Mouse (Mus musculus) limb, embryonic 12.5 days (tissue): ENCODE results near the gene Nek7. TPM values are rescaled to one million over a fixed set of nuclear protein-coding genes. Genes with fewer than 3 reads are reported as not detected.
A peak's percentile ranks its signal among the peaks of the same experiment; 100 is the strongest.

ENCODE experiments used
- ATAC-seq: fragments of 200-750 bp; cut with Nextera tagmentation; 2 replicates; pipeline ENCODE4 v1.8.0; 2017; ENCODE audit warnings: low read depth, moderate TSS enrichment; ENCODE audit not compliant: insufficient number of reproducible peaks, insufficient read depth, low FRiP score, low TSS enrichment
- H3K27ac ChIP-seq: fragments of 300-500 bp; sonication (generic); 2 replicates; pipeline ENCODE4 v1.5.1; 2016; ENCODE audit warnings: mild to moderate bottlenecking, moderate library complexity
- H3K27me3 ChIP-seq: fragments of 300-500 bp; sonication (generic); 2 replicates; pipeline ENCODE4 v1.6.1; 2016; ENCODE audit warnings: mild to moderate bottlenecking, moderate library complexity
- H3K36me3 ChIP-seq: fragments of 300-500 bp; sonication (generic); 2 replicates; pipeline ENCODE4 v1.6.1; 2016; ENCODE audit warnings: mild to moderate bottlenecking, moderate library complexity
- H3K4me1 ChIP-seq: fragments of 300-500 bp; sonication (generic); replicated peaks from 2 replicates; pipeline ENCODE4 v1.6.1; 2016
- H3K4me2 ChIP-seq: fragments of 300-500 bp; sonication (generic); 2 replicates; pipeline ENCODE4 v1.6.1; 2016; ENCODE audit warnings: mild to moderate bottlenecking, moderate library complexity
- H3K4me3 ChIP-seq: fragments of 300-500 bp; sonication (generic); replicated peaks from 2 replicates; pipeline ENCODE4 v1.5.1; 2016; ENCODE audit warnings: mild to moderate bottlenecking
- H3K9ac ChIP-seq: fragments of 300-500 bp; sonication (generic); replicated peaks from 2 replicates; pipeline ENCODE4 v1.6.1; 2016; ENCODE audit warnings: mild to moderate bottlenecking, moderate library complexity
- H3K9me3 ChIP-seq: fragments of 300-500 bp; sonication (generic); 2 replicates; pipeline ENCODE4 v1.6.1; 2016; ENCODE audit warnings: mild to moderate bottlenecking, moderate library complexity
- WGBS: fragments of 180-500 bp; shearing (Covaris S2); methylation state at CpG from one replicate; pipeline ENCODE4 v1.1.7; 2016; 5-methylcytosine and 5-hydroxymethylcytosine counted together
- polyA plus RNA-seq: library from polyadenylated mRNA; unstranded; fragments of >200 nt; fragmentation: Nextera tagmentation; extraction: Ambion mirVana; gene quantifications from 2 replicates; pipeline ENCODE4 v1.2.1, GENCODE M21; 2016

The Nek7 gene
- polyA plus RNA-seq, 1 experiment from 2014 or later: 47.2 TPM

DNA sequence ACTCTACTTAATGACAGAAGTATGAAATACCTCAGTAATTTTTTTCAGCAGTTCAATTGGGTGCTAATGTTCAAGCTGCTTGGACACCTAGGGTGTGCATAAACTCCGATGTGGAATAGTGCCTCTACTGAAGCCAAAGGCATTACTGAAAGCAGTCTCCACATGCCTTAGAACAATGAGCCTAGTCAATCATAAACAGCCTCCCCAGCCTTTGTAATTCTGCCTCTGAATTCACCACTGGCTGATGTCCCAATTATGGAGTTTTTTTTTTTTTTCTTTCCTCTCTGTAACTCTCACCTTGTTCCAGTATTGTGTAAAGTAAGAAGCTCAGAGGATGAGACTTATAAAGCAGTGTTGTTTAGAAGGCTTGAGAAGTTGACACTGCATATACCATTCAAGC, 3.9 kb upstream of the Nek7 start:
- Histone ChIP-seq H3K9ac (no peak overlapping the region), H3K4me1 (peaks cover 17% of the 10 kb centered on the region), H3K36me3 (no peaks in the 10 kb centered on the region), H3K9me3 (no peaks in the 10 kb centered on the region), H3K27ac (no peak overlapping the region), H3K4me3 (no peak overlapping the region), H3K4me2 (no peak overlapping the region), H3K27me3 (no peaks in the 10 kb centered on the region)
- ATAC-seq: no peak
- WGBS: 69% methylated on average over 1 of the region's 1 CpGs

DNA sequence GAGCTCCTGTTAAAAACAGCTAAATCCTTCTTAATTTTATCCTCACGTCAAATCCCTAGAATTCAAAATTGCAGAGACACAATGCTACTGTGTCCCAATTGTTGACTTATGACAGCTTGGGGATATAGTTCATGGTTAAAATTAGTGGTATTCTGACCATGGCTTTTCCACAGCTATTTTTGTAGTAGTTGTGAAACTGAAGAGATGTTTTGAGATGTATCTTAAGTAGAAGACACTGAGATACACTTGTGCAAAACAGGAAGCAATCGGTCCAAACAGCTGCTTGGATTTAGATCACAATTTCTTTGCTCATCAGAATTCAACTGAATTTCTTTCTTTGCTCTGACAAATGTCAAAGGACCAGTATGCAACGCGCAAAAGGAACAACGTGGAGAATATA, 2.9 kb upstream of the Nek7 start:
- H3K4me2 ChIP-seq: no peak overlapping the region
- WGBS: 83% methylated on average over 5 of the region's 5 CpGs
- no peak for ATAC-seq
- H3K4me3 ChIP-seq: no peak overlapping the region
- no peaks in the 10 kb centered on the region for H3K27me3 ChIP-seq
- H3K4me1 ChIP-seq: peaks cover 17% of the 10 kb centered on the region
- H3K27ac ChIP-seq: no peak overlapping the region
- no peaks in the 10 kb centered on the region for H3K36me3 ChIP-seq
- no peaks in the 10 kb centered on the region for H3K9me3 ChIP-seq
- H3K9ac ChIP-seq: no peak overlapping the region

- H3K4me1 ChIP-seq: peaks cover 18% of the 10 kb centered on the region
- H3K36me3 ChIP-seq: no peaks in the 10 kb centered on the region
- H3K4me2 ChIP-seq: no peak overlapping the region
- H3K27me3 ChIP-seq: no peaks in the 10 kb centered on the region
- 64% methylated on average over 3 of the region's 3 CpGs for WGBS
- H3K9me3 ChIP-seq: no peaks in the 10 kb centered on the region
- H3K4me3 ChIP-seq: no peak overlapping the region
- no peak overlapping the region for H3K27ac ChIP-seq
- ATAC-seq: no peak
- no peak overlapping the region for H3K9ac ChIP-seq
These were observed 2.5 kb upstream of the Nek7 start for GRCm38 (mm10) chr1:138622431-138622830.

GRCm38 (mm10) chr1:138619114-138619971, 598 bp downstream of the Nek7 start:
- H3K9me3 ChIP-seq: no peaks in the 10 kb centered on the region
- H3K36me3 ChIP-seq: no peaks in the 10 kb centered on the region
- H3K27ac ChIP-seq: peak overlapping the region; percentile 98
- peak; percentile 90 for ATAC-seq
- peak overlapping the region; percentile 95 for H3K4me3 ChIP-seq
- H3K4me1 ChIP-seq: peaks cover 41% of the 10 kb centered on the region
- H3K27me3 ChIP-seq: no peaks in the 10 kb centered on the region
- peak overlapping the region; percentile 91 for H3K9ac ChIP-seq
- under 1% methylated on average over 83 of the region's 83 CpGs for WGBS
- H3K4me2 ChIP-seq: peak overlapping the region; percentile 73

DNA sequence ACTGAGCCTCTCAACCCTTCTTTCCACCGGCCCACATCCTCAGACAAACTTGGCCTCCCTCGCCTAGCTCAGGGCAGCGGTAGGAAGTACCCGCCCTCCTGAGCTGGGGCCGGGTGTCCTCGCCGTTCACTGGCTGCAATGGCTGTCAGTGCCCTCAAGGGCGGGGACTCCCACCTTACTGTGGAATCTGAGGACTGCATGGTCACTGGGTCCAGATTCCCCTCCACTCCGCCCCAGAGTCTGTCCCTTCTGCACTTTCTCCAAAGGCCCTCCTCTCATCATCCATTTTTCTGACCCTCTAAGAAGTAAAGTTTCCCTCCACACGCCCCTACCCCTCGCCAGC, 2.0 kb downstream of the Nek7 start:
- Histone ChIP-seq H3K27ac (peak overlapping the region; percentile 86), H3K36me3 (0 out of 2 replicates have a peak, but pooled peaks cover 6% of the 10 kb centered on the region), H3K9ac (peak overlapping the region; percentile 48), H3K27me3 (no peaks in the 10 kb centered on the region), H3K9me3 (no peaks in the 10 kb centered on the region), H3K4me2 (peak overlapping the region; percentile 73), H3K4me3 (peak overlapping the region; percentile 95), H3K4me1 (peaks cover 39% of the 10 kb centered on the region)
- under 1% methylated on average over 11 of the region's 11 CpGs for whole genome bisulfite sequencing
- ATAC-seq: peak; percentile 79

DNA sequence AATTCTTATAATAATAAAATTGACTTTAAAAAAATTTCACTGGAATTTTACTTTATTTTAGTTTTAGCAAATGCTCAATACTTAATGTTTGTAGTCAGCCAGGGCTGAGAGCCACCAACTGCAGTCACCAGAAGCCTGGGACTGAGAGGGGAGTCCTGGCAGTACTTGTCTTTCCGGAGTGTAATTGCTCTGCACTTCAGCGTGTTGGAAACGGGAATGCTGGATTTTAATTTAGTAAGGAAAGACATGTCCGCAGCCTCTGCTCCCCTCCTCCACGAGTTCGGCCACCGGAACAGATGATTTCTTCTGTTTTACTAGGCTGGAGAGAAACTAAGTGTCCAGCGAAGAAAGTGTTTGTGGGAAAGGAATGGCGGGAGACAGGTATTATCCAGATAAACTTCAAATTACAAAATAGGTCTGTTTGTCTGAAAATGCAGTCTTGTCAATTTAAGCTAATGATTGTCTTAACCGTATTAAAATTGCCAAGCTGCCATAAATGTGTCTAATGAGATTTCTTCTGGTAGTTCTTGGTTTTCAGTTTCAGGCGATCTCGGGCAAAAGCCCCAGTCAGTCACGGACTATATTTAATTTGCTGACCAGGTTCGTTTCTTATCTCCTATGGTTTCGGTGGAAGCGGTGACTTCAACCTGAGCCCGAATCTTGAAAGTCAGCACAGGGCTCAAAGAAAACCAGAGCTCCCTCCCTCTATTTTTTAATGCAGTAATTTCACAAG, 2.5 kb downstream of the Nek7 start:
- no peaks in the 10 kb centered on the region for H3K27me3 ChIP-seq
- H3K9me3 ChIP-seq: no peaks in the 10 kb centered on the region
- 0 out of 2 replicates have a peak, but pooled peaks cover 6% of the 10 kb centered on the region for H3K36me3 ChIP-seq
- H3K9ac ChIP-seq: peak overlapping the region; percentile 48
- peak overlapping the region; percentile 95 for H3K4me3 ChIP-seq
- peaks cover 34% of the 10 kb centered on the region for H3K4me1 ChIP-seq
- H3K4me2 ChIP-seq: peak overlapping the region; percentile 73
- 13% methylated on average over 17 of the region's 17 CpGs for WGBS
- peak overlapping the region; percentile 86 for H3K27ac ChIP-seq
- no peak for ATAC-seq

DNA sequence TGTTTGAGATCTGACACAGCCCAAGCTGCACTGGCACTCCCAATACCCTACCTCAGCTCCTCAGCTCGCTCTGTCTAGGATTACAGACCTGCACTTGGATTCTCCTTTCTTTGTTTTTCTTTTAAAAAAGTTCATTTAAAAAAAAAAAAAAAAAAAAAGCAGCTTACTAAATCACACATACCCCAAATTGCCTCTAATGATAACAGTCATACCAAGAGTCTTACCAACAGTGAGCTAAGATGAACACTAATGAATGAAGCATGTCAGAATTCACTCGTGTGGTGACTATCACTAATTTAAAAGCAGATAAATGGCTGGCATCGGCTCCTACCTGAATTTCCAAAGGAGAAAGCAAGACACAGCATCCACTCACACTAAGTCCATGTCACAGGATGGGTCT, 4.6 kb downstream of the Nek7 start:
- 77% methylated on average over 3 of the region's 3 CpGs for WGBS
- Histone ChIP-seq H3K27me3 (no peaks in the 10 kb centered on the region), H3K27ac (no peak overlapping the region), H3K4me1 (peaks cover 26% of the 10 kb centered on the region), H3K9ac (no peak overlapping the region), H3K4me3 (no peak overlapping the region), H3K36me3 (0 out of 2 replicates have a peak, but pooled peaks cover 6% of the 10 kb centered on the region), H3K4me2 (no peak overlapping the region; the same call in 1 of the 2 replicates), H3K9me3 (no peaks in the 10 kb centered on the region)
- no peak for ATAC-seq

DNA sequence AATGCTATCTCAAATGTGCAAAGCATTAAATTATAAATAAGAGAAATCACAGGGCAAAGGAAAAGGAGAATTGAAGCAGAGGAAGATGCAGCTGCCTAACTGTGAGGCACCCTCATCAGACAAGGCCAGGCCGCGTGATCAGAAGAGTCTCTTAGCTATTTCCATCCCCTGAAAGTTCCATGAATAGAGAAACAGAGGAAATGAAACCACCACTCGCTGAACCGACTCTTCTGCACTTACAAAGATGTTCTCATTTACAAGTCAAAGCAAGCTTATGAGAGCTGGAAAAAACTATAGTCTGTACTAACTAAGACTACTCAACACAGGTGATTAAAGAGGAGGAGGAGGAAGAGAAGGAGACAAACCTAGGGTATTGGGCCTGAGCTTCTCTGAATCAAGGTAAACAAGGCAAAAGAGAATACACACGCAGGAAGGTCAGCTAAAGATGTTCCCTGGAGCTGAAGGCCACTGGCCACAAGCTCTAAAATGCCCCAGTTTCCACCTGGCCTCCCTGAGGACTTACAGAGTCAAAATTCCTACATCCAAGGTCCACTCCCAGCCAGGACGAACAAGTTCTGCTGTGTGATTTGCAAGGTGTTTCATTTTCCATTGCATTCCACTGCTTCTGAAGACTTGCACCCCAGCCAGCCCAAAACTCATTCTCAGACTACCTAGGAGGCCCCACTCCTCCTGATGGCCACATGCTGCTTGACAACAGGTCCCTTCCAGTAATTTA, 5.2 kb downstream of the Nek7 start:
- 71% methylated on average over 6 of the region's 6 CpGs for WGBS
- 0 out of 2 replicates have a peak, but pooled peaks cover 6% of the 10 kb centered on the region for H3K36me3 ChIP-seq
- H3K9ac ChIP-seq: no peak overlapping the region
- no peaks in the 10 kb centered on the region for H3K27me3 ChIP-seq
- no peak overlapping the region; the same call in 1 of the 2 replicates for H3K4me2 ChIP-seq
- no peaks in the 10 kb centered on the region for H3K9me3 ChIP-seq
- H3K27ac ChIP-seq: peak overlapping the region; percentile 23; the same call in 1 of the 2 replicates
- no peak overlapping the region for H3K4me3 ChIP-seq
- peaks cover 24% of the 10 kb centered on the region for H3K4me1 ChIP-seq
- ATAC-seq: no peak

DNA sequence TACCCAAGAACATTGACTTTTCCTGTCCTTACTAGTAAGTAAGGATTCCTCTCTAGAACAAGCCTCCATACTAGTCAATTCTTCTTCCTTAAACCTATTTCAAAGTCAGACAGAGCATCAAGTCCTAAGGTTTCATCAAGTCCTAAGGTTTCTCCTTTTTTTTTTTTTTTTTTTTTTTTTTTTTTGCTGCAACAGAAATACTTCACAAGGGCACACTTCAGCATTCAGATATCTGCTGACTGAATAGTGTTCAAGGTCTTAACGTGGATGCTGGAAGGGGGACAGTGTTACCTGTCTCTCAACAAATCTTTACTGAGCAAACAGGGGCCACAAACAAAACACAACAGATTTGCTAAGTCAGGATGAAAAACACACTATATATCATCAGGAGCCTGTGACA, 7.8 kb downstream of the Nek7 start:
- H3K27ac ChIP-seq: no peak overlapping the region
- H3K9ac ChIP-seq: no peak overlapping the region
- no peaks in the 10 kb centered on the region for H3K27me3 ChIP-seq
- peaks cover 20% of the 10 kb centered on the region for H3K4me1 ChIP-seq
- H3K4me3 ChIP-seq: no peak overlapping the region
- H3K4me2 ChIP-seq: no peak overlapping the region
- ATAC-seq: no peak
- H3K9me3 ChIP-seq: no peaks in the 10 kb centered on the region
- 86% methylated on average over 1 of the region's 1 CpGs for WGBS
- H3K36me3 ChIP-seq: 0 out of 2 replicates have a peak, but pooled peaks cover 6% of the 10 kb centered on the region

DNA sequence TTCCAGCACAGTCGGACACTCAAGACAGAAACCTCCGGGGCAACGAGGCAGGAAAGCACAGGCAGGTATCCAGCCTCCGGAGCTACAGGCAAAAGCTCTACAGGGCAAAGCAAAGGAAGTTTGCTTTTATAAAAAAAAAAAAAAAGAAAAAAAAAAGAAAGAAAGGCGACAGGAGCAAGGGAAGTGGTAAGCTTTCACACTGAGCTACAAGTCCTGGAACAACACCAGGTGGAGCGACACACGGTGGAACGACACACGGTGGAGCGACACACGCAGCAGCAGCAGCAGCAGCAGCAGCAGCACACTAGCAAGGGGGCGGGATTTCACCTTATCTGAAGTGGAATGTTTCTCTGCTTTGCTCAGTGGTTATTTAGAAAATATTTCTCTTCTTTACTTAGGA, 10.8 kb downstream of the Nek7 start:
- WGBS: 91% methylated on average over 12 of the region's 12 CpGs
- peaks cover 9% of the 10 kb centered on the region; the same call in 1 of the 2 replicates for H3K36me3 ChIP-seq
- no peak overlapping the region for H3K27ac ChIP-seq
- H3K4me2 ChIP-seq: no peak overlapping the region
- H3K9me3 ChIP-seq: no peaks in the 10 kb centered on the region
- ATAC-seq: no peak
- no peaks in the 10 kb centered on the region for H3K27me3 ChIP-seq
- no peak overlapping the region for H3K9ac ChIP-seq
- no peak overlapping the region for H3K4me3 ChIP-seq
- no peaks in the 10 kb centered on the region for H3K4me1 ChIP-seq

GRCm38 (mm10) chr1:138608336-138608735, 11.6 kb downstream of the Nek7 start:
- Histone ChIP-seq H3K9ac (no peak overlapping the region), H3K27me3 (no peaks in the 10 kb centered on the region), H3K9me3 (no peaks in the 10 kb centered on the region), H3K4me1 (no peaks in the 10 kb centered on the region), H3K4me2 (no peak overlapping the region), H3K36me3 (peaks cover 4% of the 10 kb centered on the region; the same call in 1 of the 2 replicates), H3K27ac (no peak overlapping the region), H3K4me3 (no peak overlapping the region)
- no peak for ATAC-seq
- WGBS: 94% methylated on average over 7 of the region's 7 CpGs
